Mouse (Mus musculus): ENCODE results near the gene Gm11237. TPM values are rescaled to one million over a fixed set of nuclear protein-coding genes. Genes with fewer than 3 reads are reported as not detected.
"Not testable (repeated sequence)": the region's sequence is repeated elsewhere in the genome, so short reads cannot be mapped to it uniquely, and the experiment has no call there.

The Gm11237 gene
- not detected in 2 replicates for polyA plus RNA-seq (2012; rRNA removed)

GRCm38 (mm10) chr4:73622684-73623083 is at the start of gene Gm11237:
TSS of gene Gm11237 (plus strand) at chr4:73622984.
- not testable (repeated sequence) for H3K36me3 ChIP-seq (ENCODE audit: control insufficient read depth, insufficient read depth, low read length); H3K27ac ChIP-seq (ENCODE audit: insufficient read depth, low read length); H3K4me3 ChIP-seq (ENCODE audit: extremely low read depth, insufficient read depth, insufficient read length); DNase-seq (ENCODE audit: low read depth in 1 of 2, low spot score in 2 of 2); H3K4me1 ChIP-seq (ENCODE audit: control insufficient read depth, insufficient read depth, insufficient read length); H3K27me3 ChIP-seq (ENCODE audit: control insufficient read depth, insufficient read depth, low read length)
- no CpG with 5 or more reads among the region's 3 CpGs for WGBS

- WGBS, result 15% methylated on average over 3 of the region's 3 CpGs
These were observed 23.5 kb upstream of the Gm11237 start for GRCm38 (mm10) chr4:73599248-73599647.

DNA sequence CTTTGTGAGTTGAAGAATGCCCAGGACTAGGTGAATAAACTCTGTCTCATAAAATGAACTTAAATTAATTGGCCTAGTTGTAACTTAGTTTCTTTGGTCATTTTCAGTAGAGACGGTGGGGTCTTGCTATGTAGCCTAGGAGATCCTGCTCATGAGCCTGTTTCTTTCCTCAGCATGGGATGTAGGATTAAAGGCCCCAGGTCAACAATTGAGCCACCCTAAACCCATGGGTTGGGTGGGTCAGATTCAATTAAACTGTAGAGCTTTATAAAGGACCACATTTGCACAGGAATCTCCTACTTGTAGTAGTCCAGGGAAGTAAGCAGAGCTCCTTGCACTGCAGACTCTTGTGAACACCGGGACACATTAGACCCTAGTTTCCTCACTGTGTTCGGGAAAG is 15.2 kb upstream of the Gm11237 start, which contains the start of gene Gm11238:
Gene Gm11238 (plus strand): TSS at position 301 of the 400 bp plus-strand sequence.
- not testable (repeated sequence) for H3K4me3 ChIP-seq (ENCODE audit: extremely low read depth, insufficient read depth, insufficient read length); H3K4me1 ChIP-seq (ENCODE audit: control insufficient read depth, insufficient read depth, insufficient read length); H3K27me3 ChIP-seq (ENCODE audit: control insufficient read depth, insufficient read depth, low read length); DNase-seq (ENCODE audit: low read depth in 1 of 2, low spot score in 2 of 2); H3K36me3 ChIP-seq (ENCODE audit: control insufficient read depth, insufficient read depth, low read length); H3K27ac ChIP-seq (ENCODE audit: insufficient read depth, low read length)
- no CpG with 5 or more reads among the region's 3 CpGs for WGBS

More at GRCm38 (mm10) chr4:73599248-73599647, 23.5 kb upstream of the Gm11237 start:
- TF ChIP-seq POLR2A (IDR thresholded peaks at IDR 0.05; ENCODE audit: low read depth, low read length) (no peak), CTCF (IDR thresholded peaks at IDR 0.05; ENCODE audit: extremely low read depth, insufficient read depth, insufficient read length, insufficient replicate concordance) (no peak)
- Histone ChIP-seq H3K27me3 (ENCODE audit: control insufficient read depth, insufficient read depth, low read length) (no peaks in the 10 kb centered on the region), H3K36me3 (ENCODE audit: control insufficient read depth, insufficient read depth, low read length) (no peaks in the 10 kb centered on the region), H3K4me3 (ENCODE audit: extremely low read depth, insufficient read depth, insufficient read length) (no peak overlapping the region), H3K4me1 (ENCODE audit: control insufficient read depth, insufficient read depth, insufficient read length) (no peaks in the 10 kb centered on the region), H3K27ac (ENCODE audit: insufficient read depth, low read length) (no peak overlapping the region)
- no peak for DNase-seq (ENCODE audit: low read depth in 1 of 2, low spot score in 2 of 2)

GRCm38 (mm10) chr4:73637821-73638220 is 15.0 kb downstream of the Gm11237 start, which contains the start of gene Gm11236:
TSS of gene Gm11236 (plus strand) at chr4:73638121.
- DNase-seq (ENCODE audit: low read depth in 1 of 2, low spot score in 2 of 2); H3K27ac ChIP-seq (ENCODE audit: insufficient read depth, low read length); H3K36me3 ChIP-seq (ENCODE audit: control insufficient read depth, insufficient read depth, low read length); H3K27me3 ChIP-seq (ENCODE audit: control insufficient read depth, insufficient read depth, low read length); H3K4me1 ChIP-seq (ENCODE audit: control insufficient read depth, insufficient read depth, insufficient read length); H3K4me3 ChIP-seq (ENCODE audit: extremely low read depth, insufficient read depth, insufficient read length): not testable (repeated sequence)
- WGBS, result no CpG with 5 or more reads among the region's 4 CpGs

DNA sequence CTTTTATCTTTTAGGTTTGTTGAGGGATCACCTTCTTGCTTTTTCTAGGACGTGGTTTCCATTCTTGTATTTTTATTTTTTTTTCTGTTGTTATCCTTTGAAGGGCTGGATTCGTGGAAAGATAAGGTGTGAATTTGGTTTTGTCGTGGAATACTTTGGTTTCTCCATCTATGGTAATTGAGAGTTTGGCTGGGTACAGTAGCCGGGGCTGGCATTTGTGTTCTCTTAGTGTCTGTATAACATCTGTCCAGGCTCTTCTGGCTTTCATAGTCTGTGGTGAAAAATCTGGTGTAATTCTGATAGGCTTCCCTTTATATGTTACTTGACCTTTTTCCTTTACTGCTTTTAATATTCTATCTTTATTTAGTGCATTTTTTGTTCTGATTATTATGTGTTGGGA is 39.1 kb downstream of the Gm11237 start:
- not testable (repeated sequence) for H3K27me3 ChIP-seq (ENCODE audit: control insufficient read depth, insufficient read depth, low read length)

GRCm38 (mm10) chr4:73668054-73668453 is 45.3 kb downstream of the Gm11237 start, which contains the start of gene Gm11239:
TSS of gene Gm11239 (plus strand) at chr4:73668354.
- H3K27ac ChIP-seq (ENCODE audit: insufficient read depth, low read length); H3K4me1 ChIP-seq (ENCODE audit: control insufficient read depth, insufficient read depth, insufficient read length); DNase-seq (ENCODE audit: low read depth in 1 of 2, low spot score in 2 of 2); H3K4me3 ChIP-seq (ENCODE audit: extremely low read depth, insufficient read depth, insufficient read length); H3K36me3 ChIP-seq (ENCODE audit: control insufficient read depth, insufficient read depth, low read length); H3K27me3 ChIP-seq (ENCODE audit: control insufficient read depth, insufficient read depth, low read length): not testable (repeated sequence)
- no CpG with 5 or more reads among the region's 4 CpGs for WGBS

More for the DNA sequence above, 39.1 kb downstream of the Gm11237 start:
- not testable (repeated sequence) for H3K36me3 ChIP-seq (ENCODE audit: control insufficient read depth, insufficient read depth, low read length); DNase-seq (ENCODE audit: low read depth in 1 of 2, low spot score in 2 of 2); H3K4me1 ChIP-seq (ENCODE audit: control insufficient read depth, insufficient read depth, insufficient read length); H3K4me3 ChIP-seq (ENCODE audit: extremely low read depth, insufficient read depth, insufficient read length); H3K27ac ChIP-seq (ENCODE audit: insufficient read depth, low read length)
- 86% methylated on average over 4 of the region's 4 CpGs for WGBS

Other genes with a start within 250 kb of the Gm11237 start
- gene Gm11487, start 217.9 kb upstream of the Gm11237 start, polyA plus RNA-seq (2012; rRNA removed), result not detected in 2 replicates
- not detected in 2 replicates for gene Gm11238, start 15.1 kb upstream of the Gm11237 start, polyA plus RNA-seq (2012; rRNA removed)
- gene Gm11236, start 15.1 kb downstream of the Gm11237 start, polyA plus RNA-seq (2012; rRNA removed), result not detected in 2 replicates
- not detected in 2 replicates for gene Gm11239, start 45.4 kb downstream of the Gm11237 start, polyA plus RNA-seq (2012; rRNA removed)
- not detected in 2 replicates for gene Gm428, start 60.5 kb downstream of the Gm11237 start, polyA plus RNA-seq (2012; rRNA removed)
- 0.02 and 0.11 TPM in 2 replicates for gene Rasef, start 168.0 kb downstream of the Gm11237 start, polyA plus RNA-seq (2012; rRNA removed)